Comparison of ENCODE assay signal across 22 mouse cellular contexts in genomic region chr6:53510005-53510404, GRCm38 (mm10).
DNase-seq lines count a peak whose midpoint lies in the region; ATAC-seq and TF ChIP-seq lines count a peak whose summit lies in the region.
"Had no signal": no experiment of that assay in that cellular context is flagged by ENCODE, and none has a peak within 500 bp of the region (broad histone marks: within the 10 kb centered on the region; RNA-seq: fewer than 3 reads in every experiment).

No protein-coding gene starts in this region.

- no peak overlapping the region for H3K4me2 ChIP-seq in heart, embryonic 13.5 days
- no peak overlapping the region for H3K4me2 ChIP-seq in liver, embryonic 14.5 days (ENCODE audit: low read depth)
- no peak overlapping the region for H3K4me2 ChIP-seq in liver, embryonic 11.5 days
- no peak overlapping the region for H3K4me2 ChIP-seq in stomach, postnatal 0 days (replicated peaks; ENCODE audit: low read depth)
- no peak overlapping the region for H3K4me2 ChIP-seq in hindbrain, embryonic 14.5 days (replicated peaks)
- H3K4me2 ChIP-seq: forebrain, embryonic 15.5 days; kidney, embryonic 15.5 days; liver, embryonic 15.5 days; neural tube, embryonic 15.5 days had no signal

- DNase-seq in heart, embryonic 10.5 days (ENCODE audit: low spot score): no peak
- no peak for DNase-seq in liver, embryonic 14.5 days (ENCODE audit: low read depth in 3 of 3, low spot score in 3 of 3)
- DNase-seq in liver, embryonic 11.5 days (ENCODE audit: low spot score): no peak
- peak; percentile 9 for DNase-seq in ES-CJ7 (ENCODE audit: low read depth, low spot score)
- DNase-seq in stomach, postnatal 0 days (ENCODE audit: low spot score): no peak
- DNase-seq in hindbrain, embryonic 14.5 days (ENCODE audit: low spot score): no peak
- DNase-seq: adrenal gland, postnatal 10 days; B cell, adult 2 months; cerebellum, adult 2 months; cerebellum, postnatal 25 days; embryo, embryonic 11 days; gastrocnemius, postnatal 10 days; kidney, adult 11 months had no signal

- H3K4me1 ChIP-seq in heart, embryonic 13.5 days: peaks cover 41% of the 10 kb centered on the region
- H3K4me1 ChIP-seq in heart, embryonic 10.5 days: 0 out of 2 replicates have a peak, but pooled peaks cover 3% of the 10 kb centered on the region
- no peaks in the 10 kb centered on the region for H3K4me1 ChIP-seq in liver, embryonic 14.5 days (replicated peaks; ENCODE audit: control insufficient read depth in 2 of 2, insufficient read depth in 2 of 2, low read length in 1 of 2)
- no peaks in the 10 kb centered on the region for H3K4me1 ChIP-seq in liver, embryonic 11.5 days (replicated peaks; ENCODE audit: control insufficient read depth, insufficient read depth, low read length)
- no peaks in the 10 kb centered on the region for H3K4me1 ChIP-seq in stomach, postnatal 0 days (replicated peaks; ENCODE audit: control insufficient read depth, insufficient read depth)
- no peaks in the 10 kb centered on the region for H3K4me1 ChIP-seq in hindbrain, embryonic 14.5 days (replicated peaks; ENCODE audit: control insufficient read depth, insufficient read depth, low read length)
- H3K4me1 ChIP-seq: forebrain, embryonic 15.5 days; hindbrain, embryonic 10.5 days; kidney, embryonic 15.5 days; liver, embryonic 15.5 days; midbrain, embryonic 10.5 days; neural tube, embryonic 15.5 days had no signal

- no peaks in the 10 kb centered on the region for H3K36me3 ChIP-seq in heart, embryonic 13.5 days
- H3K36me3 ChIP-seq in heart, embryonic 10.5 days: no peaks in the 10 kb centered on the region
- no peaks in the 10 kb centered on the region for H3K36me3 ChIP-seq in liver, embryonic 14.5 days (replicated peaks; ENCODE audit: control insufficient read depth, insufficient read depth, low read depth)
- no peaks in the 10 kb centered on the region for H3K36me3 ChIP-seq in liver, embryonic 11.5 days (ENCODE audit: control insufficient read depth, insufficient read depth, low read length)
- H3K36me3 ChIP-seq in stomach, postnatal 0 days (ENCODE audit: control insufficient read depth, insufficient read depth, low read length): no peaks in the 10 kb centered on the region
- H3K36me3 ChIP-seq in hindbrain, embryonic 14.5 days (replicated peaks; ENCODE audit: control insufficient read depth, insufficient read depth): no peaks in the 10 kb centered on the region
- H3K36me3 ChIP-seq: forebrain, embryonic 15.5 days; hindbrain, embryonic 10.5 days; kidney, embryonic 15.5 days; liver, embryonic 15.5 days; midbrain, embryonic 10.5 days; neural tube, embryonic 15.5 days had no signal

- H3K9me3 ChIP-seq in heart, embryonic 13.5 days: no peaks in the 10 kb centered on the region
- H3K9me3 ChIP-seq in heart, embryonic 10.5 days: no peaks in the 10 kb centered on the region
- no peaks in the 10 kb centered on the region for H3K9me3 ChIP-seq in liver, embryonic 14.5 days (ENCODE audit: control insufficient read depth, low read length)
- H3K9me3 ChIP-seq in liver, embryonic 11.5 days (ENCODE audit: control insufficient read depth, low read length): no peaks in the 10 kb centered on the region
- H3K9me3 ChIP-seq in stomach, postnatal 0 days (ENCODE audit: control insufficient read depth, low read length): no peaks in the 10 kb centered on the region
- H3K9me3 ChIP-seq in hindbrain, embryonic 14.5 days (ENCODE audit: control insufficient read depth, low read length): no peaks in the 10 kb centered on the region
- H3K9me3 ChIP-seq: forebrain, embryonic 15.5 days; hindbrain, embryonic 10.5 days; kidney, embryonic 15.5 days; liver, embryonic 15.5 days; midbrain, embryonic 10.5 days; neural tube, embryonic 15.5 days had no signal

- no peak for TF ChIP-seq EP300 in liver, embryonic 14.5 days (IDR thresholded peaks at IDR 0.05; ENCODE audit: low read depth)
- no peak for TF ChIP-seq EP300 in stomach, postnatal 0 days (optimal IDR thresholded peaks at IDR 0.05)

- no peak overlapping the region for H3K9ac ChIP-seq in heart, embryonic 13.5 days
- H3K9ac ChIP-seq in liver, embryonic 14.5 days (replicated peaks): no peak overlapping the region
- H3K9ac ChIP-seq in liver, embryonic 11.5 days (ENCODE audit: low read depth, low read length): no peak overlapping the region
- no peak overlapping the region for H3K9ac ChIP-seq in stomach, postnatal 0 days (ENCODE audit: low read length)
- no peak overlapping the region for H3K9ac ChIP-seq in hindbrain, embryonic 14.5 days
- H3K9ac ChIP-seq: forebrain, embryonic 15.5 days; kidney, embryonic 15.5 days; liver, embryonic 15.5 days; neural tube, embryonic 15.5 days had no signal

- H3K27ac ChIP-seq in heart, embryonic 13.5 days (replicated peaks): peak overlapping the region; percentile 82; the same call in 1 of the 2 replicates
- H3K27ac ChIP-seq in heart, embryonic 10.5 days: no peak overlapping the region
- no peak overlapping the region for H3K27ac ChIP-seq in liver, embryonic 14.5 days
- H3K27ac ChIP-seq in liver, embryonic 11.5 days (ENCODE audit: low read depth, low read length): no peak overlapping the region
- H3K27ac ChIP-seq in stomach, postnatal 0 days (replicated peaks): no peak overlapping the region
- no peak overlapping the region for H3K27ac ChIP-seq in hindbrain, embryonic 14.5 days
- H3K27ac ChIP-seq: forebrain, embryonic 15.5 days; hindbrain, embryonic 10.5 days; hindbrain, postnatal 0 days; kidney, embryonic 15.5 days; liver, embryonic 15.5 days; midbrain, embryonic 10.5 days; neural tube, embryonic 15.5 days had no signal

- ATAC-seq in heart, embryonic 13.5 days (ENCODE audit: extremely low read depth, insufficient number of reproducible peaks, low FRiP score, low TSS enrichment): no peak
- no peak for ATAC-seq in liver, embryonic 14.5 days (ENCODE audit: insufficient read depth)
- no peak for ATAC-seq in liver, embryonic 11.5 days (replicated peaks; ENCODE audit: low FRiP score)
- ATAC-seq in stomach, postnatal 0 days (ENCODE audit: low FRiP score, low TSS enrichment): no peak
- ATAC-seq in hindbrain, embryonic 14.5 days (ENCODE audit: low FRiP score): no peak
- ATAC-seq: forebrain, embryonic 15.5 days; hindbrain, postnatal 0 days; lung, postnatal 0 days had no signal

- WGBS in heart, embryonic 13.5 days: 63% methylated on average over 7 of the region's 7 CpGs
- WGBS in heart, embryonic 10.5 days: 61% methylated on average over 7 of the region's 7 CpGs
- 41% methylated on average over 7 of the region's 7 CpGs for WGBS in liver, embryonic 14.5 days (ENCODE audit: insufficient replicate concordance)
- 55% methylated on average over 7 of the region's 7 CpGs for WGBS in liver, embryonic 11.5 days
- WGBS in stomach, postnatal 0 days: 67% methylated on average over 7 of the region's 7 CpGs
- WGBS in hindbrain, embryonic 14.5 days: 53% methylated on average over 7 of the region's 7 CpGs

- H3K4me3 ChIP-seq in heart, embryonic 13.5 days: no peak overlapping the region
- no peak overlapping the region for H3K4me3 ChIP-seq in heart, embryonic 10.5 days
- no peak overlapping the region for H3K4me3 ChIP-seq in liver, embryonic 14.5 days (ENCODE audit: insufficient read depth in 1 of 2, low read depth in 2 of 2, low read length in 2 of 2)
- H3K4me3 ChIP-seq in liver, embryonic 11.5 days (ENCODE audit: low read depth, low read length): no peak overlapping the region
- no peak overlapping the region for H3K4me3 ChIP-seq in stomach, postnatal 0 days (ENCODE audit: low read depth, low read length)
- no peak overlapping the region for H3K4me3 ChIP-seq in hindbrain, embryonic 14.5 days (replicated peaks; ENCODE audit: low read length)
- H3K4me3 ChIP-seq: forebrain, embryonic 15.5 days; hindbrain, embryonic 10.5 days; kidney, embryonic 15.5 days; liver, embryonic 15.5 days; midbrain, embryonic 10.5 days; neural tube, embryonic 15.5 days had no signal

- no peaks in the 10 kb centered on the region for H3K27me3 ChIP-seq in heart, embryonic 13.5 days (replicated peaks)
- no peaks in the 10 kb centered on the region for H3K27me3 ChIP-seq in heart, embryonic 10.5 days (ENCODE audit: insufficient read depth, poor library complexity, severe bottlenecking)
- no peaks in the 10 kb centered on the region for H3K27me3 ChIP-seq in liver, embryonic 14.5 days (ENCODE audit: control insufficient read depth, insufficient read depth, low read length)
- no peaks in the 10 kb centered on the region for H3K27me3 ChIP-seq in liver, embryonic 11.5 days (replicated peaks; ENCODE audit: control insufficient read depth, insufficient read depth, low read length)
- H3K27me3 ChIP-seq in stomach, postnatal 0 days (ENCODE audit: control insufficient read depth, insufficient read depth, low read length): no peaks in the 10 kb centered on the region
- no peaks in the 10 kb centered on the region for H3K27me3 ChIP-seq in hindbrain, embryonic 14.5 days (ENCODE audit: control insufficient read depth, insufficient read depth, low read length)
- H3K27me3 ChIP-seq: forebrain, embryonic 15.5 days; kidney, embryonic 15.5 days; liver, embryonic 15.5 days; neural tube, embryonic 15.5 days had no signal

- 0 out of 2 replicates have a peak, but pooled peaks have one; percentile 2 for TF ChIP-seq CTCF in liver, embryonic 14.5 days (IDR thresholded peaks at IDR 0.05; ENCODE audit: low read depth)
- peak; percentile 35 for TF ChIP-seq CTCF in stomach, postnatal 0 days (IDR thresholded peaks at IDR 0.05; ENCODE audit: low read depth)
